Mouse (Mus musculus) v-Abl transformed pro-B cells (cell line): ENCODE results near the gene Ttll11.

Experiments used
- in situ Hi-C, 2 experiments: fragments of 400-800 bp; cut with MboI; formaldehyde crosslinking; loops; one replicate each; pipeline ENCODE4 v1.15.1; 2025; ENCODE audit not compliant: unreplicated experiment in 2 of 2

The Ttll11 gene

GRCm38 (mm10) chr2:35750533-35751141 is 229.1 kb downstream of the Ttll11 start:
- in situ Hi-C loops, result loop anchor here in 1 of 2 experiments (10.0 kb wide), 1 partner anchor 206 kb away; no protein-coding TSS in a partner anchor

DNA sequence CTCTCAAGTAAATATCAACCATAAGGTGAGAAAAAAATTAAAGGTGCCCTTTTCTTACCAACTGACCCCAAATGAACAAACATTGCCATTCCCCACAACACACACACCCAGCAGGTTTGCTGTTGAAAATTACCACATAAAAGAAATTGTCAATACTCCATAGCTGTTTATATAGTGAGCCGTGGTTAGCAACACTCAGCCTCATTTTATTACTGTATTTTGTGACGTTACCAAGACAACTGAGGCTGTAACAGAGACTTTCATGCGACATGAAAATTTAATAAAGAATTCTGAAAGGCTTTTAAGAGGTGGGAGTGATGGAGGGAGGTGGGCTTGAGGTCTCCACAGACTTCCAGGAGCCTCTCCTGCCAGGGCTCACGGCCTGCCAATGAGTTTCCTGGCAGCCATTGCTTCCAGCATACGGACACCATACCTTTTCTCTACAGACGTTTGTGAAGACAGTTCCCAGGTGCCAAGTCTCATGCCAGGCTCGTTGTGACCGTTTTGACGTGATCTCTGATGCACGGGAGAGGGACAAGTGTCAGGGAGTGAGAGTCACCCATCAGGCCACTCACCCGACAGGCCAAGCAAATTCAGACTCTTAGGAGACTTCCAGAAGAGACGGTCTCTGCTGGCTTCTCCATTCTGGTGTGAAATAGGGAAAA is 232.2 kb downstream of the Ttll11 start:
- in situ Hi-C loops, result no loop called here

DNA sequence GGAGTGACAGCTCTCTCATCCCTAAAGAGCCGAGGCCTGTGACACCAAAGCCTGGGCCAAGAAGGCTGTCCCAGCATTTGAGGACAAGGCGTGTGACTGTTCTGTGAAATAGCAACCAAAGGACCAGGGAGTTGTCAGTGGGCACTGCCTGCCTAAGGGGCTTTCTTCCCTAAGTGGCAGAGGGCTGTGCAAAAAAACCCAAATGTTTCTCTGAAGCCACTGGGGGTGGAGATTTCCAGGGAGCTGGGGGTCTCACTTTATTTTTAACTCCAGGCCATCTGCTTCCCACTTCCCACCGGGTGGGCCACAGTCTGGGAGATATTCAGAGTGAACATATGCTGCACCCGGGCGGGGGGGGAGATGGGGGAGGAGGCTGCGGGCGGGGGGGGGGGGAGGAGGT is 233.1 kb downstream of the Ttll11 start:
- in situ Hi-C loops, result no loop called here

DNA sequence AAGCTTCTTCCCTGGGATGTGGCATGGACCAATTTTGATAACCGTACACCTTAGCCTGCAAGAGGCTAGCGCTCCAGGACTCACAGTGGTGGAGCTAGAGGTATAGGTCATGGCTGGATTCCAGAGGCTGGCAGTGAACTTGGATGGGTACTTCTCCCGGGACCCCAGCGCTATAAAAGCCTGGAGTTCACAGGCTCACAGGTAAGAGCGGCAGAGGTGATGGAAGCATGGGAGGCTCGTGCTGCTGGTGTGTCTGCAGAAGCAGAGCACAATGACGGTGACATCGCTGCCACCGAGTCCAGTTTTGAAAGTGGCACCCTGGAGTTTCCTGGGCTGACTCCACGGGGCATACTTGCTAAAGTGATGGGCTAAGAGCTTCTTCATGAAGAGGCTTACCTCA is 233.8 kb downstream of the Ttll11 start:
- in situ Hi-C loops, result no loop called here

DNA sequence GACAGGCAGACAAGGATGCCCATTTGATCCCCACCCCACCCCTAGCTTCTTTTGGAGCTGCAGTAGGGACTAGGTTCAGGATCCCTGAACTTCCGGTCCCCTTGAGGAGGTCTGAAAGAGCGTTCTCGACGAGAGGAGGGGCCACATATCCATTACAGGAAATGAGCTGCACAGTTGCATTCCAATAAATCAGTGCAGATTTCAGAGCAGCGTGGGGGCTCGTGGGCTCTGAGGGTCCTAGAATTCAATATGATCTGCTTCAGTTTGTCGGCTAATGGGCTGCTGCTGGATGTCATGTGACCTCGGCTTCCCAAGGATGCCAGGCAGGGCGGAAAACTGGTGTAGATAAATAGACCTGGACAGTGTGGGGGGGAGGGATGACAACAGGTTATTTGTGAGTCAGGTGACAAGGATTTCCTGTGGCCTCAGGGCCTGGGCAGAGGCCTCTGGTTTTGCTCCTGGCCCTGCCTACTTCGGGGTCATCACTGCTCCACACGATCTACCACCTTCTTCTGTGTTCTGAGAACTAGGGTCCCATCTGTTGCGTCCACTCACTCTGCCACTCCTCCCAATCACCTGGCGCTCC is 240.0 kb downstream of the Ttll11 start:
- in situ Hi-C loops, result loop anchor here (5.0 to 10.0 kb wide), 4 partner anchors 87 to 165 kb away; no protein-coding TSS in a partner anchor

DNA sequence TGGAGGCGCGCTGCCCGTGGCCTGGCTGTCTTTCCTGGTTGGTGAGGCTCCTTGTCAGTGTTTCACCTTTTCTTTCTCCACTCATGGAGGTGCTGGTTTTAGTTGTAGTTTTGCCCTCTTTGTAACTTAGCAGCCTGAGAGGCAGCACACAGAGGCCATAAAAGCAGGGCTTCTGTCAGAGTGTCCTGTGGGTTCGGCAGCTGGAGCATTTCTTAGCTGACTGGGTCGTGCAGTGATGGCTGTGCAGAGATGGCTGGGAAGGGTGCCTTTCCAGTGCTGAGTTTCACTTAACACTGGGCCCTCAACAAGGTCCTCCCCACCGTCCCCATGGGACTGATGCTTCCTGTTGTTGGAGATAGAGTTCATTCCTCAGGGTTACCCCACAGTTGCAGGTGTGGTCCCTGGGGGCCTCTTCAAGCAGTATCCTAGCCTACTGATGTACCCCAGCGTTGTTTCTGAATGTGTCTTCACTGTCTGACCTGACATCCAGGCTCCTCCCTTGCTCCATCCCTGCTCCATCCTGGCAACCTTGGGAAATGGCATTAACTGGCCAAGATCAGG is 242.2 kb downstream of the Ttll11 start:
- in situ Hi-C loops, result loop anchor here (5.0 to 10.0 kb wide), 4 partner anchors 85 to 167 kb away; no protein-coding TSS in a partner anchor

GRCm38 (mm10) chr2:35736061-35736460 is 243.7 kb downstream of the Ttll11 start:
- in situ Hi-C loops, result loop anchor here (5.0 to 10.0 kb wide), 4 partner anchors 84 to 169 kb away; no protein-coding TSS in a partner anchor

- in situ Hi-C loops, result loop anchor here (5.0 to 10.0 kb wide), 4 partner anchors 83 to 170 kb away; no protein-coding TSS in a partner anchor
These were observed 244.7 kb downstream of the Ttll11 start for GRCm38 (mm10) chr2:35735001-35735400.

DNA sequence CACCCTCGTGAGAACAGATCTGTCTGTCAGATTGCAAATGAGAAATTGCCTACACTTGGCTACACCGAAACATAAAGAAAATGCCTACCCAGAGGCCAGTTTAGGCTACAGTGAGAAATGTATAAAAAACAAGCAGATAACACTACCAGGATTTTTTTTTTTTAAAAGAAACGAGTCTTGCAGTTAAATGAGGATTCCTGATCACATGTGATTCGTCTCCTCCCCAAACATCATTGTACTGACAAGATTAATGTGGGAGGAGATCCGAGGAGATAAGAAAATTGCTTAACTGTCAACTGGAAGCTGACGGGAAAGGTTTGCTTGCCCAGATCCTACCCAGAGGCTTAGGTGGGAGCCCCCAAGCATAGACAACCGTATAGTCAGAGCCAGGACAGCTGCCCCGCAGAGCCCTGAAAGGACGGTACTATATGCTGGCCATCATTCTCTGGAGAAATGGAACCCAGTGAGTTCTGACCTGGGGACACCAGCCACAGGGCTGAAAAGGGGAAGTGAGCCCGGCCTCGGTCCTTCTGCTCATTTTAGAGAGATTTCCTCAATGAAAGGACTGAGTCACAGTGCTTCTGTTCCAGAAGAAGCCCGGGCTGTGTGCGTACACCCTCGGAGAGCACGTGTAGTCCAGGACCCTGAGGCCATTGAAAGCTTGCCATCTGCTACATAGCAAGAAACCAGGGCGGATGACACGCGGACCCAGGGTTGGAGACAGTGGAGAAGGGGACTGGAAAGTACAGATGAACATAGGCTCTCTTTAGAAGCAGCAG is 247.9 kb downstream of the Ttll11 start:
- in situ Hi-C loops, result loop anchor here (10.0 kb wide), 2 partner anchors 113 to 173 kb away; no protein-coding TSS in a partner anchor

DNA sequence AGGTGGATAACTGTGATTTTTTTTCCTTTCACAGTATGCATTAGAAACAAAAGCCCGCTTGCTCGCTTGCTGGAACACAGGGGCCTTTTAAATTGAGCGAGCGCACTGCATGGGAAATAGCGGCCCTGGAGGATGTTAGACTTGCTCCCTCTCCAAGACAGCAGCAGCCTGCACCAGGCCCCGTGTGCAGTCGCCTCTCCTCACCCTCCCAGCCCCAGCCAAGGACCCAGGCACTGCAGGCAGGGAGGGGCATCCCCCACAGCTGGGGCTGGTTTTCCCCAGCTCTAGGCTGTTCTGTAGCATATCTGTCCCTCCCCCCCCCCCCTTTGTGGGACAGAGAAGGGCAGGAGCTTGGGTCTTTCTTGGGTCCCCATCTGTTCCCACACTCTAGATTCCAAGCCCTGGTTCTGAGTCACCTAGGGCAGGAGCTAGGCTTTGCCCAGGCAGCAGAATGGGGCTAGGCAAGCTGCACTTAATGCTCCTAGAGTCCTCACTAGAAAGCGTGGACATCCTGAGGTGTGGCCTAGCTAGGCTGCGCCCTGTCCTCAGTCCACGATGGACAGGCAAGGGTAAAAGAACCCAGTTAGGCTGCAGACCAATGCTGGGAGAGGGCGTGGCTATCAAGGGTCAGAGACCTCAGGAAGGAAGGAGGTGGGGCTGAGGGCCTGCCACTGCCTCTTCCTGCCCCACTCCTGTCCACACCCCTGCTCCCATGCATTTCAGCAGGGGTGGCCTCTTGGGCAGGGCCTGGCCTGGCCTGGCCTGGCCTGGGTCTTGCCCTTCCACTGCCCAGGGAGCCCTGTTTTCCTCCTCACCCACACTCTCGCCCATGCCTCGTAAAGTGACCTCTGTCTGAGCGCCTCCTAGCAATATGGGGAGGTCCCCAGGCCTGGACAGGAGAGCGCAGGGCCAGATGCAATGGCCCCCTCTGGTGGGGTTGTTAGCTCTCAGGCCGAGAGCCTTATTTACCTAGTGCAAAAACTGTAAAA is 250.3 kb downstream of the Ttll11 start:
- in situ Hi-C loops, result loop anchor here (10.0 kb wide), 2 partner anchors 115 to 175 kb away; no protein-coding TSS in a partner anchor

- in situ Hi-C loops, result no loop called here
These were observed 251.1 kb downstream of the Ttll11 start for GRCm38 (mm10) chr2:35728633-35729032.

GRCm38 (mm10) chr2:35723691-35724090 is 256.0 kb downstream of the Ttll11 start:
- in situ Hi-C loops, result no loop called here

GRCm38 (mm10) chr2:35723267-35723666 is 256.4 kb downstream of the Ttll11 start:
- in situ Hi-C loops, result no loop called here

GRCm38 (mm10) chr2:35722821-35723220 is 256.9 kb downstream of the Ttll11 start:
- in situ Hi-C loops, result no loop called here

DNA sequence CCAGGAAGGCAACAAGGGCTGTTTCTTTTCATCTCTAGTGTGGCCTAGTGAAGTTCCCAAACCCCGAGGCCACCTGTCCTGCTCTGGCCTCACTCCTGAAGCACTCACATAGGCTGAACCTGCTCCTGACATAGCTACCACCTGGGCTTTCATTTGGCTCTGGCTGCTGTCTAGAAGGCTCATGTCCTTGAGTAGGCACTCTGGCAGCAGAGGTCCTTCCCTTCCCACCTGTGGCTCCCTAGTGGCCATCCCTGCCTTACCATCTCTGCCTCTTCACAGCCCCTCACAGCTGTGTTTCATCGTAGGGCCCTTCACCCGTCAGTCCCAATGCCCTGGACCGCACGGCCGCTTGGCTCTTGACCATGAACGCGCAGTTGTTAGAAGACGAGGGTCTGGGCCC is 258.8 kb downstream of the Ttll11 start:
- in situ Hi-C loops, result no loop called here

DNA sequence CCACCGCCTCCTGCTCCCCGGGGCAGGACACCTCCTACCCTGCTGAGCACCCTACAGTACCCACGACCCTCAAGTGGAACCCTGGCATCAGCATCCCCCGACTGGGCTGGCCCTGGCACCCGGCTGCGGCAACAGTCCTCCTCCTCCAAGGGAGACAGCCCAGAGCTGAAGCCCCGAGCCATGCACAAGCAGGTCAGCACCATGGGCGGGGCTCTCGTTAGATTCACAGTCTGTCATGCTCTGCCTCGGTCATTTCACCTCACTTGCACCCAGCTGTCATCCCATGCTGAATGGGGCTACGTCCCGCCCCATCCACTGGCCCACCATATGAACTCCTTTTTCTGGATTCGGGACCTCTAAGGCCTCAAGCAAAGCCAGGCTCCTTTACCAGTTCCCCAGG is 259.2 kb downstream of the Ttll11 start:
- in situ Hi-C loops, result no loop called here

- in situ Hi-C loops, result no loop called here
These were observed 259.6 kb downstream of the Ttll11 start for GRCm38 (mm10) chr2:35720104-35720503.

DNA sequence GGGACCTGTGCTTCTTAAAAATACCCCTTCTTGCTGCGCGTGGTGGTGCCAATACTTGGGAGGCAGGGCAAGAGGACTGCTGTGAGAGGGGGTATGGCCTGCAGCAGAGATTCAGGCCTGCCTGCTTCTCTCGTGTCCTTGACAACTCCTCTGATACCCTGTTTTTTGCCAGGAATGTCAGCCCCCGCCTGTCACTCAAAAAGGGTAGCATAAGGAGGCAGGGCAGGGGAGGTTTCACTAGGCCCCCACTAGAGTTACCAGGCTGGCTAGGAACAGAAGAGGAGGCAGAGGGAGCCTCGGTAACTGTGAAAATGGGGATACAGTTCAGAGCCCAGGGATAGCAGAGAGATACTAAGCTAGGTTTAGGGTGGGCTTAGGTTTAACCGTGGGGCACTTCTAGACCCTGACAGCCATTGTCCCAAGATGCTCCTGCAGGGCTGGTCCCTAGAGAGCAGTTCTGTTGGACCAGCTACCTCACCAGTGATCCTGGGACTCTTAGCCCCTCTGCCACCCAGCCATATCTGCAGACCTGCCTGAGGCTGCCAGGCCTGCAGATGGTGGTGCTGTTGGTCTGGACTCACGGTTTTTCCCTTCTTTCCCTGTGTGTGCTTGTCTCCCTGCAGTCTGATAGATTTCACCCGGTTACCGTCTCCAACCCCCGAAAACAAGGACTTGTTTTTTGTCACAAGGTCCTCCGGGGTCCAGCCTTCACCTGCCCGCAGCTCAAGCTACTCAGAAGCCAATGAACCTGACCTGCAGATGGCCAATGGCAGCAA is 260.3 kb downstream of the Ttll11 start:
- in situ Hi-C loops, result loop anchor here (5.0 kb wide), 3 partner anchors 67 to 188 kb away; no protein-coding TSS in a partner anchor
